8 mouse cellular contexts compared by ENCODE assay signal in genomic region chr8:20424104-20424902, GRCm38 (mm10).
DNase-seq lines count a peak whose midpoint lies in the region; ATAC-seq and TF ChIP-seq lines count a peak whose summit lies in the region.
"Not testable (repeated sequence)": the region's sequence is repeated elsewhere in the genome, so short reads cannot be mapped to it uniquely, and the experiment has no call there.

No protein-coding gene starts in this region.

- peak; percentile 100 for ATAC-seq in G1E (ENCODE audit: extremely low read depth, insufficient number of reproducible peaks, low FRiP score, poor library complexity, severe bottlenecking)
- ATAC-seq in hindbrain, embryonic 11.5 days (ENCODE audit: low FRiP score): peak; percentile 100
- ATAC-seq in lung, postnatal 0 days: peak; percentile 100

- not testable (repeated sequence) for H3K27ac ChIP-seq in hindbrain, embryonic 11.5 days (ENCODE audit: low read depth, low read length); lung, postnatal 0 days (ENCODE audit: low read length)

- not testable (repeated sequence) for H3K4me2 ChIP-seq in hindbrain, embryonic 11.5 days (replicated peaks; ENCODE audit: low read depth, low read length)
- H3K4me2 ChIP-seq in lung, postnatal 0 days (replicated peaks; ENCODE audit: low read depth, low read length): peak overlapping the region; percentile 54

- not testable (repeated sequence) for H3K27me3 ChIP-seq in G1E (ENCODE audit: insufficient read depth, low read length); hindbrain, embryonic 11.5 days (ENCODE audit: control insufficient read depth, insufficient read depth, low read length); lung, postnatal 0 days (replicated peaks; ENCODE audit: insufficient read depth, low read length)

- not testable (repeated sequence) for DNase-seq in G1E (ENCODE audit: low spot score)
- DNase-seq in cerebellum, adult 9-11 months: peak; percentile 99
- DNase-seq in frontal cortex, postnatal 10 days (ENCODE audit: low spot score in 2 of 2): peak; percentile 99 to 100
- peak; percentile 100 for DNase-seq in hindbrain, embryonic 11.5 days (ENCODE audit: low spot score)
- peak; percentile 100 for DNase-seq in layer of hippocampus, postnatal 10 days (ENCODE audit: low spot score in 2 of 2)
- peak; percentile 95 for DNase-seq in lung, postnatal 0 days (ENCODE audit: low spot score)
- DNase-seq in ovary, postnatal 14 days (ENCODE audit: low spot score): peak; percentile 100
- DNase-seq in thymus, postnatal 10 days (ENCODE audit: low spot score in 2 of 2): peak; percentile 99 to 100

- WGBS in hindbrain, embryonic 11.5 days: 6% methylated on average over 62 of the region's 72 CpGs
- WGBS in lung, postnatal 0 days: 4% methylated on average over 60 of the region's 72 CpGs

- peak overlapping the region; percentile 69 for H3K4me3 ChIP-seq in G1E (ENCODE audit: low read depth, low read length)
- peak overlapping the region; percentile 42 for H3K4me3 ChIP-seq in hindbrain, embryonic 11.5 days (ENCODE audit: low read depth, low read length)
- peak overlapping the region; percentile 44 for H3K4me3 ChIP-seq in lung, postnatal 0 days (ENCODE audit: low read depth, low read length)

- H3K36me3 ChIP-seq in G1E (replicated peaks); hindbrain, embryonic 11.5 days (ENCODE audit: control insufficient read depth, insufficient read depth, low read length); lung, postnatal 0 days (ENCODE audit: insufficient read depth, low read length): not testable (repeated sequence)

- TF ChIP-seq EP300 in lung, postnatal 0 days (IDR thresholded peaks at IDR 0.05): not testable (repeated sequence)

- peak overlapping the region; percentile 47; the same call in 1 of the 2 replicates for H3K9ac ChIP-seq in hindbrain, embryonic 11.5 days (ENCODE audit: low read depth, low read length)
- H3K9ac ChIP-seq in lung, postnatal 0 days (replicated peaks; ENCODE audit: low read depth): peak overlapping the region; percentile 43; the same call in 1 of the 2 replicates

- H3K4me1 ChIP-seq in G1E (ENCODE audit: insufficient read depth, low read depth, low read length); hindbrain, embryonic 11.5 days (replicated peaks; ENCODE audit: control insufficient read depth, insufficient read depth, low read length); lung, postnatal 0 days (ENCODE audit: insufficient read depth, low read depth, low read length): not testable (repeated sequence)

- TF ChIP-seq CTCF in G1E (IDR thresholded peaks at IDR 0.05; ENCODE audit: low read depth, low read length): peak; percentile 70
- TF ChIP-seq CTCF in lung, postnatal 0 days (IDR thresholded peaks at IDR 0.05): peak; percentile 80

- not testable (repeated sequence) for H3K9me3 ChIP-seq in G1E (replicated peaks); hindbrain, embryonic 11.5 days (ENCODE audit: control insufficient read depth, low read length); lung, postnatal 0 days (ENCODE audit: low read length)
